Mouse (Mus musculus) spleen, postnatal 14 days (tissue): ENCODE data around the gene Hspa12a.

Experiments used
- DNase-seq, 2 experiments: peaks; one replicate each; pipeline ENCODE4 v3.0.0; 2021 to 2022; ENCODE audit warnings: low spot score in 2 of 2

The Hspa12a gene

GRCm38 (mm10) chr19:58942841-58943828, at the start of gene Hspa12a, which contains the start of gene Eno4:
Gene Hspa12a (minus strand): TSS chr19:58943654.
Gene Eno4 (plus strand): TSS chr19:58943425.
- DNase-seq: peak; percentile 67 to 76

DNA sequence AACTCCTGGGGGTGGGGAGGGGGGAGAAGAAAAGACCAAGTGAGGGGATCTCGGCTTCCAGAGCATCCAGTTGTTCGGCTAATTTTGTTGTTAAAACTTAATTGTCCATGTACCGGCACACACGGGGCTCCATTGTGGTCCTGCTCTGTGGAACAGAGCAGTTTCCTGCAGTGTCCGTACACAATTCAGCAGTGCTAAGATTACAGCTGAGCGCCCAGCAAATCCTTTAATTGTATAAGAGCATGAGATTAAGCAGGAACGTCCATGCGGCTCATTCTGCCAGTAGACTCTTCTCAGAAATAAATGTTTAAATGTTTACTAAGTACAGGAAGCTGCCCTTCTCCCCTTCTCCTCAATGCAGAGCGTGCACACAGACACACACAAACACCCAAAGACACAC, 38.1 kb upstream of the Hspa12a start:
- DNase-seq: no peak

DNA sequence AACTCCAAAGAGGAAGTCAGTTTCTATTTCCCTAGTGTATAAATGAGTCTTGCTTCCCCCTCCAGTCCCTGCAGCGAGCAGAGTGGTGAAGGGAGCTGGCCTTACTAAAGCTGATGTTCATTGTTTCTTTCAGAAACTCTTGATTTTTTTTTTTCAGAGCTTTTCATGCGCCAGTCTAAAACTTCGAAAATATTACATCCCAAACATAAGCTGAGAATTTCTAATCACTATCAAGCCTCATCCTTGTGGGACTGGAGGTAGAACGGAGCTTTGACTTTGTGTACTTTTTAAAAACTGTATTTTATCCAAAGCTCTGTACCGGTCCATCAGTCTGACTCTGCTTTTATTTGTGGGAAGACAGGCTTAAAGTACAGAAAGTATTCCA, 36.6 kb upstream of the Hspa12a start:
- no peak for DNase-seq

GRCm38 (mm10) chr19:58979436-58980055, 36.1 kb upstream of the Hspa12a start:
- DNase-seq: no peak

GRCm38 (mm10) chr19:58978401-58979171, 35.1 kb upstream of the Hspa12a start:
- DNase-seq: no peak

- no peak for DNase-seq
Measured at GRCm38 (mm10) chr19:58975216-58975863, 31.9 kb upstream of the Hspa12a start.

- no peak for DNase-seq
Measured at GRCm38 (mm10) chr19:58974126-58974525, 30.7 kb upstream of the Hspa12a start.

DNA sequence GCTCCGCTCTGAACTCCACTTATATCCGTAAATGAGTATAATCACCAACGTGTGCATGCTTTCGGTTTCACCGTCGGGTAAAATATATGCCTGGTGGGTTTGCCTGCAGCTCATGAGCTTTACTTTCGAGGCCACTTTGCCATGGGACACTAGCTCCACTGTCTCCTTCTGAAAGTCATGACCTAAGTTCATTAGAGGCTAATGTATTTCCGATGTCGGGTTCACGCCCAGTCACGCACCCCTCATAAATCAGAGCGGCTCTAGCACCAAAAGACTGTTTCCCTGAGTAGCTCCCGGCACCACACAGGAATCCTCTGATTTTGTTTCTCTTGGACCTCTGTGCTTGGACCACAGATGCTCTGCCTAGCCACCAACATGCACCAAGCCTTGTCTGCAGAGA, 27.4 kb upstream of the Hspa12a start:
- DNase-seq: no peak

DNA sequence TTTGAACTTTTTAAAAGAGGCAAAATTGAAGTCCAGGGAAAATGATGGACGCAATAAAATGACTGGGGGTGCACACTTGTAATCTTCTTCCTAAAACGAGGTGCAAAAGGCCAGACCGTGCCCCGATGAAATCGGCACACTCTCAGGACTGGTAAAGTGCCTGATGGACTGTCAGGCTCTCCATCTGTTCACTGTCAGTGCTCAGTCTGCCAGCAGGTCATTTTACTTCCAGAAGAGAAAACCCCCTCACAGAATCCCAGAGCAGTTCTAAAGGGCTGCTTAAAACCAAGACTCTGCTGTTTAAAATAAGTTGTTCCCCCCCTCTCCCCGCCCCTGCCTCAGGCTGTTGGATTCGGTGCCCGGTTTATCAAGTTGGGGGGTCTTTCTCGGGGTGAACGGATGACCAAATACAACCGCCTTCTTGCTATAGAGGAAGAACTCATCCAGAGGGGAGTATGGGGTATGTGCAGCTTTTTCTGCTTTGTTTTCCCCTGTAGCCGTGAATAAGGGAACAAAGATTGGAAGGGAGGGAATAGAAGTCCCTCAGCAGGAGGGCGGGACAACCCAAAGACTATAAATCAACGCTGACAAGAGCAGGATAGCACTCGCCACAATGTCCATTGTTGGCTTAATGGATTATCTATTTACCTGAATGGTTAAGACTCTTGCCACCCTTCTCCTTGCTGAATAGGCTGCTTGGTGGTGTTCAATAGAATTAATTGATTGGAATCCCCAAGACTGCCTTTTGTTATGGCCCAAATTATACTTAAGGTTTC, 25.5 kb upstream of the Hspa12a start:
- DNase-seq: no peak

DNA sequence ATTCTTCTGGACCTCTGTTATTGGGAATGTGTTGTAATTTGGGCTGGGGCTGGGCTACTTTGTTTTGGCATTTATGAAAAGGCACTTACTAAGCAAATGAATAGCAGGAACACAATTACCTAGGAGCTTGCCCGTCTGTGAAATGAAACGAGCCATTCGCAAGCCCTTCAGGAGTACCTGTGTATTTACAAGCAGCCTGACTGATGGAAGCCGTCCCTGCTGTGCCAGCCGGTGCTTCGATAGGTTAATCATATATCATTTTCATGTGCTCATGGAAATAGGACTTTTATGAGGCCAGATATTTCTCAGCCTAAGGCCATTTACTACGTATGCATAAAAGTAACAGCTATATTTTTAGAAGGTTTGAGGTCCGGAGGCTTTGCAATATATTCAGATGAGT, 19.6 kb upstream of the Hspa12a start:
- no peak for DNase-seq

GRCm38 (mm10) chr19:58954779-58955178, 11.3 kb upstream of the Hspa12a start:
- DNase-seq: no peak

- DNase-seq: no peak
Measured at GRCm38 (mm10) chr19:58952236-58952635, 8.8 kb upstream of the Hspa12a start.

GRCm38 (mm10) chr19:58951521-58951920, 8.1 kb upstream of the Hspa12a start:
- DNase-seq: no peak

DNA sequence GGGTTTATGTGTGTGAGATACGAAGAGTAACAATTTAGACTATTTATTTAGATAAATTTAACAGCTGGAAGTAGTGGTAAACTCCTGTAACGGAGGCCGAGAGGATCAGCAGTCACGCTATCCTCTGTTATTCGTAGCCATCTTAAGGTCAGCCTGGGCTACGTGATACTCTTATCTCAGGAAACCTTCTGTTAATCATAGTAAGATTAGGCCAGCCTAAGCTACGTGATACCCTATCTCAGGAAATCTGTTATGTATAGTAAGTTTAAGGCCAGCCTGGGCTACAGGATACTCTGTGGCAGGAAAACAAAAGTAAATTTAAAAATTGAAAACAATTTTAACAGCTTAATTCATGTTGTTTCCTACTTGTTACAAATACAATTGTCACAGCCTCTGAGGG, 2.5 kb upstream of the Hspa12a start:
- DNase-seq: no peak

GRCm38 (mm10) chr19:58933062-58933461, 10.4 kb downstream of the Hspa12a start:
- no peak for DNase-seq

GRCm38 (mm10) chr19:58931081-58931800, 12.2 kb downstream of the Hspa12a start:
- no peak for DNase-seq

- no peak for DNase-seq
Measured at GRCm38 (mm10) chr19:58919148-58919547, 24.3 kb downstream of the Hspa12a start.

- no peak for DNase-seq
Measured at GRCm38 (mm10) chr19:58918597-58918996, 24.9 kb downstream of the Hspa12a start.

DNA sequence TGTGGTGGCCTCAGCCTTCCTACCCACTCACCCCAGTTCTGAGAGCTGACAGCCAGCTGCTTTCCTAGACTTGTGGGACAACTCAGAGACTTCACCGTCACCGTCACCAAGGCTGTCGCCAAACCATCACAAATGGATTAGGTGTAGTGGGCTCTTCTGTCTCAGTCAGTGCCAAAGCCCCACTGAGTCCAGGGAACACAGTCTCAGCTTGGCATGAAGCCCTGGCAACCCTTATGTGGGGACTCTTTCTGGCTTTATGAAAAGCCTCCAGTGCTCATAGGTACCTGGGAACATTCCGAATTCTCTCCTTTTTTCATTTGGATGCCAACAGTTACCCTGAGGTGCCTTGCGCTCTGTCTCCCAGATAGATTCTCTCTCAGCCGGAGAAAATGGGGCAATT, 30.2 kb downstream of the Hspa12a start:
- DNase-seq: no peak

DNA sequence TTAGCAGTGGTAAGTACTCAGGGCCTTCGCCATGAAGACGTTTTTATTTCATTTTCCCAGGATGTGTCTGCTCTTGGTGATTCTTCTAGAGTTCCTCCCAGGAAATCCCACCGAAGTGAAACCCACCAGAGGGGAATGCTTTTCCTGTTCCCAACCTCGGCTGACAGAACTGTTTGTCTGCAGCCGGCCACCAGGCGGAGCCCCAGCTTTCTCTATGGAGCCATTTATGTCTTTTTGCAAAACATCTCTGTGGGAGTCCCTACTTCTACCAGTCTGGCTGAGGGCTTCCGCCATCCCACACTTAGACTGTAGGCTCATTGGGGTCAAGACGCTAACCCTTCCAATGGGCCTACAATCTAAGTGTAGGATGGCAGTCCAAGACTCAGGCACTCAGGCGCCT, 32.1 kb downstream of the Hspa12a start:
- DNase-seq: peak in 1 of 2 experiments; percentile 42
